Mouse (Mus musculus) midbrain, postnatal 0 days (tissue): ENCODE data around the gene Car10. TPM values are rescaled to one million over a fixed set of nuclear protein-coding genes. Genes with fewer than 3 reads are reported as not detected.
A peak's percentile ranks its signal among the peaks of the same experiment; 100 is the strongest.

Experiments
- ATAC-seq: fragments of 200-750 bp; cut with Nextera tagmentation; 2 replicates; pipeline ENCODE4 v1.8.0; 2017; ENCODE audit warnings: moderate number of reproducible peaks, mild to moderate bottlenecking, moderate TSS enrichment, moderate library complexity; ENCODE audit not compliant: low FRiP score
- DNase-seq: peaks from one replicate; pipeline ENCODE4 v3.0.0-alpha.2; 2015; ENCODE audit warnings: low spot score
- H3K27ac ChIP-seq: fragments of 300-500 bp; sonication (generic); 2 replicates; pipeline ENCODE4 v1.5.1; 2014; ENCODE audit warnings: low read depth, mild to moderate bottlenecking, low read length, mixed read lengths
- H3K27me3 ChIP-seq: fragments of 300-500 bp; sonication (generic); 2 replicates; pipeline ENCODE4 v1.6.1; 2014; ENCODE audit warnings: low read length, control low read depth, mixed read lengths; ENCODE audit not compliant: insufficient read depth
- H3K36me3 ChIP-seq: fragments of 300-500 bp; sonication (generic); 2 replicates; pipeline ENCODE4 v1.6.1; 2014; ENCODE audit warnings: low read length, control low read depth, mixed read lengths; ENCODE audit not compliant: insufficient read depth
- H3K4me1 ChIP-seq: fragments of 300-500 bp; sonication (generic); 2 replicates; pipeline ENCODE4 v1.6.1; 2014; ENCODE audit warnings: mild to moderate bottlenecking, control low read depth, antibody characterized with exemption, low read length, mixed read lengths; ENCODE audit not compliant: insufficient read depth
- H3K4me2 ChIP-seq: fragments of 300-500 bp; sonication (generic); 2 replicates; pipeline ENCODE4 v1.6.1; 2014; ENCODE audit warnings: low read depth, mild to moderate bottlenecking, low read length, mixed read lengths; ENCODE audit not compliant: poor library complexity, severe bottlenecking
- H3K4me3 ChIP-seq: fragments of 300-500 bp; sonication (generic); 2 replicates; pipeline ENCODE4 v1.5.1; 2014; ENCODE audit warnings: low read depth, mild to moderate bottlenecking, low read length, moderate library complexity
- H3K9ac ChIP-seq: fragments of 300-500 bp; sonication (generic); replicated peaks from 2 replicates; pipeline ENCODE4 v1.6.1; 2014; ENCODE audit warnings: mild to moderate bottlenecking, low read length, moderate library complexity, mixed read lengths; ENCODE audit not compliant: poor library complexity, severe bottlenecking
- H3K9me3 ChIP-seq: fragments of 300-500 bp; sonication (generic); 2 replicates; pipeline ENCODE4 v1.6.1; 2016; ENCODE audit warnings: low read length, control low read depth
- CTCF ChIP-seq: IDR thresholded peaks from 2 replicates; pipeline ENCODE4 v1.5.1; 2016; ENCODE audit warnings: antibody characterized with exemption, mild to moderate bottlenecking
- WGBS: fragments of 180-500 bp; shearing (Covaris S2); extraction: QIAGEN DNeasy Blood & Tissue Kit; methylation state at CpG from one replicate; pipeline ENCODE4 v1.1.7; 2014; 5-methylcytosine and 5-hydroxymethylcytosine counted together
- polyA plus RNA-seq: library from polyadenylated mRNA; unstranded; fragments of >200 nt; fragmentation: Nextera tagmentation; extraction: Ambion mirVana; gene quantifications from 2 replicates; pipeline ENCODE4 v1.2.1, GENCODE M21; 2015
- total RNA-seq: library from RNA; depleted of rRNA; stranded (reverse); fragments of >200 nt; gene quantifications from 2 replicates; pipeline ENCODE4 v1.2.3, GENCODE M21; 2014

Car10 gene
- total and polyA plus RNA-seq, 2 experiments from 2014 or later: 62.8 to 69.6 TPM

DNA sequence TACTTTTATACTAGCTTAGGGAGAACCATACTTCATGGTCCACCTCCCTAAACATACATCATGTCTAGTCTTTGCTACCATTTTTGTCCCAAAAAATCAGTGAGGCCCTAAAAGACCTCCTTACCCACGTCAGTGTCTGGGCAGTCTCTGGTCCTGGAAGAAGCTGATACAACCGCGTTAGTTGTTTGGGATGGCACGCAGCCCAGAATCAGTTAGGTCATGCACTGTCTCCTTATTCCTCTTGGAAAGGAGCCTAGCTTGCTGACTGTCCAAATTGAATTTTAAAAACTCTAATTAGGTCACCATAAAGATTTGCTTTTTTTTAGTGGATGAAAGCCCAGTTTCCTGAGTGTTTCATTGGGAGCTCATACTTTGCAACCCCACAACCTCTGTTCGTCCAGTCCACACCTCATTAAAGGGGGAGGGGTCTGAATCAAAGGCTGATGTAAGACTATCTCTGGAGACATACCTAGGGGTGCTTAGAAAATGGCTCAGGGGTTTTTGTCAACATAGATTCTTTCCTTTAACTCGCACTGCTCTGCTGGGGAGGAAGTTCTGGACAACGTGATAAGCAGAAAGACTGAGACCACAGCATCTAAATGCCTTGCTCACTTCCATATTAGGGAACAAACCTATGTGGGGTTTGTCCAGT lies 433.3 kb downstream of the Car10 start:
- peak; percentile 79 for DNase-seq
- ATAC-seq: no peak
- H3K36me3 ChIP-seq: no peaks in the 10 kb centered on the region
- no peaks in the 10 kb centered on the region for H3K4me1 ChIP-seq
- TF ChIP-seq CTCF: no peak
- no peaks in the 10 kb centered on the region for H3K9me3 ChIP-seq
- H3K4me2 ChIP-seq: no peak overlapping the region
- no peak overlapping the region for H3K9ac ChIP-seq
- no peak overlapping the region for H3K27ac ChIP-seq
- H3K4me3 ChIP-seq: no peak overlapping the region
- WGBS: 61% methylated on average over 7 of the region's 7 CpGs
- H3K27me3 ChIP-seq: no peaks in the 10 kb centered on the region

DNA sequence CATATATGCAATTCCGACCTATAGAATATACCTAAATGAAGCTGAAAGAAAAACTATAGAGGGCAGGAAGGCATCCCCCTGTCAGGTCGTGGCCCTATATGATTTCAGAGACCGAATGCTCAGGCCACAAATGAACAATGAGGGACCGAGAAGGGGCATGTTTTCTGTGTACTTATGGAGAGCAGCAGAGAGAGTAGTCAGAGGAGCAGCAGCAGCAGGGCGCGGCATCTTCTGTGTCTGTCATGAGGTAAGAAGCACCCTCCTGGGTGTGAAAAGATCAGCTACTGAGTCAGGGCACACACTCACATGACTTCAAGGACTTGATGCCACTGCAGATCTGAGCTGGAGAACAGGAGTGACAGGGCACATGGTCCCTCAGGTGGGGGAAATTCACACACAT lies 438.4 kb downstream of the Car10 start:
- Histone ChIP-seq H3K9me3 (no peaks in the 10 kb centered on the region), H3K36me3 (no peaks in the 10 kb centered on the region), H3K4me3 (no peak overlapping the region), H3K4me2 (no peak overlapping the region), H3K4me1 (no peaks in the 10 kb centered on the region), H3K9ac (no peak overlapping the region), H3K27me3 (no peaks in the 10 kb centered on the region), H3K27ac (no peak overlapping the region)
- no peak for TF ChIP-seq CTCF
- ATAC-seq (no peak), DNase-seq (no peak)
- WGBS: 87% methylated on average over 6 of the region's 6 CpGs

DNA sequence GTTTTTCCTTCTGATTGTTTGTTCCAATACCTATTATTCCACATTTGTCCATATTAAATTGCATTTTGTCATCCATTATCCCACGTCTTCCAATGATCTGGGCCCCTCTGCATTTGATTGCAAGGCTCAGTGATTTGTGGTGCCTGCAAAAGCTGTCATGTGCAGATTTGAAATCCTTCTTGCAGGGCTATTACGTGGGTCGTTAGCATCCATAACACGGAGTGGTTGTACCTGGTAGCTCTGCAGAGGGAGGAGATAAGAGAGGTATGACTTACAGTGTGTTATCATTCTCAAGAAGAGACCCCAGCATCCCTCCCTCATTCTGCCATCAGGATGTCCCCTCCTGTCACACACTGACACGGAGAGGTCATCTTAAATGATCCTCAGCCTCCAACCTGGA lies 451.1 kb downstream of the Car10 start:
- no peaks in the 10 kb centered on the region for H3K9me3 ChIP-seq
- DNase-seq: no peak

DNA sequence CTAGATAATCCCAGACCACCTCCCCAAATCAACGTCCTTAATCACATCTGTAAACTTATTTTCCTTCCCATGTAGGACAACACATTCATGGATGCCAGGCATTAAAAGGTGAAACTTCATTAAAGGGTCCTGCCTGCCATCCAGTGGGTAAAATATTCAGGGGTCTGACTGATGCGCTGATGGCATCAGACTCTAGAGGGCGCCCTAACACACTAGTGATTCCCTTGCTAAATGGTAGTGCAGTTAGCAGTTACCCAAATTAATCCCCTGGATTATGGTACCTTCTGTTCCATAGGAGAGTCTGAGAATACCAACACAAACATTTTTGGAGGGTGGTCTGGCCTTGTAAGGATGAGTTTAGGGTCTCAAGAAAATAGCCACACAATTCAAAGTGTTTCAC lies 453.1 kb downstream of the Car10 start:
- DNase-seq (peak; percentile 64), ATAC-seq (no peak)
- 7% methylated on average over 3 of the region's 3 CpGs for WGBS
- TF ChIP-seq CTCF: peak; percentile 68
- no peaks in the 10 kb centered on the region for H3K36me3 ChIP-seq
- no peak overlapping the region for H3K4me2 ChIP-seq
- H3K27me3 ChIP-seq: no peaks in the 10 kb centered on the region
- no peak overlapping the region for H3K9ac ChIP-seq
- no peak overlapping the region for H3K27ac ChIP-seq
- no peak overlapping the region for H3K4me3 ChIP-seq
- no peaks in the 10 kb centered on the region for H3K4me1 ChIP-seq
- H3K9me3 ChIP-seq: no peaks in the 10 kb centered on the region

More for the DNA sequence above, 451.1 kb downstream of the Car10 start:
- TF ChIP-seq CTCF: no peak
- peak overlapping the region; percentile 42; the same call in 1 of the 2 replicates for H3K9ac ChIP-seq
- no peak overlapping the region for H3K4me2 ChIP-seq
- no peaks in the 10 kb centered on the region for H3K27me3 ChIP-seq
- 33% methylated on average over 5 of the region's 5 CpGs for WGBS
- no peak overlapping the region; the same call in 1 of the 2 replicates for H3K27ac ChIP-seq
- H3K4me1 ChIP-seq: no peaks in the 10 kb centered on the region
- H3K4me3 ChIP-seq: no peak overlapping the region
- ATAC-seq: no peak
- H3K36me3 ChIP-seq: no peaks in the 10 kb centered on the region

DNA sequence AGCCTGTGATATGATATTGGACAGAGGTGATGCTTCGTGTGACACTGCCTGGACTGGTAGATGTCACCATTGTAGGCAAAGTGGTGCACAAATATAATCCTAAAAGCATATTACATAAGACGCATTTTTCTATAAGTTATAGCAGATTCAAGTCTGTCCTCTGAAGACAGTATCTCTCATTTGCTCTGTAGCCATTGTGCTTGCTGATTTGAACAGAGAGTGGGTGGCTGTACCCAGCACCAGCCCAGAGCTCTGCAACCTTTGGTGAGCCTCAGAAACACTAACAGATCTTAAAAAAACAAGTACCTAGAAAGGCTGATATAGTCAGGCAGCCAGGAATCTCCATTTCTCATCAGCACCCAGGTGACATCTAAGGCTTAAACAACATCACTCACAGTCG lies 461.3 kb downstream of the Car10 start:
- no peak for TF ChIP-seq CTCF
- H3K27me3 ChIP-seq: no peaks in the 10 kb centered on the region
- H3K4me1 ChIP-seq: peaks cover 4% of the 10 kb centered on the region; the same call in 1 of the 2 replicates
- WGBS: 83% methylated on average over 3 of the region's 3 CpGs
- H3K9me3 ChIP-seq: no peaks in the 10 kb centered on the region
- H3K4me3 ChIP-seq: no peak overlapping the region
- no peak overlapping the region for H3K4me2 ChIP-seq
- no peak overlapping the region for H3K27ac ChIP-seq
- ATAC-seq (no peak), DNase-seq (no peak)
- no peak overlapping the region for H3K9ac ChIP-seq
- no peaks in the 10 kb centered on the region for H3K36me3 ChIP-seq

DNA sequence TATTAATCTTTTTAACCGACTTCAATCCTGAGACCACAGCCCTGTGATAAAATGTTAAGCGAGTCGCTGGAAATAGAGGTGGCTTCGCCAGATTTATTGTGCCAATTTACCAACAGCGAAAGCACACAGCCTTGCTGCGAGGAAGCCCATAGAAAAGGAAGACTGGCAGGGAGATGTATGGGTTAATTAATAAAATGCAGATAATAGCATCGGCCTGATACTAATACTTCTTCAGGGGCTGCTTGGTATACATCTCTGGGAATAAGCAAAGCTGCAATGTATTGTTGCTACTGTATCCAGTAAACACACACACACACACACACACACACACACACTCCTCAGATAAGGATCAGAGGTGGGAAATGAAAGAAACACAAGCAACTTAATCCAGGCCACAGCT lies 462.7 kb downstream of the Car10 start:
- Histone ChIP-seq H3K4me2 (no peak overlapping the region), H3K4me3 (no peak overlapping the region), H3K36me3 (no peaks in the 10 kb centered on the region), H3K27me3 (no peaks in the 10 kb centered on the region), H3K9me3 (no peaks in the 10 kb centered on the region), H3K27ac (0 out of 2 replicates have a peak overlapping the region, but pooled peaks have one; percentile 7), H3K9ac (no peak overlapping the region), H3K4me1 (peaks cover 4% of the 10 kb centered on the region; the same call in 1 of the 2 replicates)
- WGBS: 54% methylated on average over 7 of the region's 7 CpGs
- ATAC-seq: no peak
- peak; percentile 30 for DNase-seq
- no peak for TF ChIP-seq CTCF
